Mouse (Mus musculus) lung, postnatal 14 days (tissue): ENCODE measurements at regions not wholly inside any gene's neighbourhood (a gene's known extent, or its start where the extent isn't known, plus 50 kb on each side); places are given as distances from the start of the nearest gene placed in this dataset.

Experiments used
- DNase-seq: peaks from one replicate; pipeline ENCODE4 v3.0.0; 2021

DNA sequence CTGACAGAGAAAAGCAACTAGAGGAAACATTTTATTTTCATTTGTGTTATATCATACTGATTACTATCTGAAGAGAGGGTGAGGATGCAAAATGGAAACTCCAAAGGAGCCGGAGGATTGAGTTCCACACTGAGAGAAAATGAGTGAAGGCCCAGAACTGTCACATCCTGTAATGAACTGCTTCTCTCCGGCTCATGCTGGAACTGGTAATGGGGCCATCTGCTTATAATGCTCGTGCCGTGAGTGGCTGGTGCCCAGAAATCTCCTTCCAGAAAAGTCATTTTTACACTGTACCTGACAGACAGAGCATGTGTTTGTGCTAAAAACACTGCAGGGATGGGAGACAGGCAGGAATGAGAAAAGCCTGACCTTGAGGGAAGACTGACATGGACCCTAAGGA lies 483.5 kb upstream of the Pkdcc start:
- no peak for DNase-seq

DNA sequence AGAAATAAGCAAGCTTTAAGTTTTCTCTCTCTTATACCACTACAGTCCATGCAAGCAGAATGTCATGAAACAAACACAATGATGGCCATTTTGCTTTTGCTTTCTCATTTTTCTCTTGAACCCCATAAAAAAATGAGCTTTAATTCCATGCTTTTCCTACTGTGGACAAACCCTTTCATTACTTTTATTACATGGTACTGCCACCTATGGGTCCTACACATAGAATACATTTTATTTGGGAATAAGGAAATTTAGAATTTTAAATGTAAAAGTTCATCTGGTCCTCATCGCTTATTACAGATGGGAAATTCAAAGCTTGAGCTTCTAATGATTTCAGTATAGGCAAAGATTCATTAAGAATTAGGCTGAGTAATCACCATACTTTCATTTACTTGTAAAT lies 472.6 kb upstream of the Pkdcc start:
- no peak for DNase-seq

- DNase-seq: no peak
Measured at GRCm38 (mm10) chr17:82757400-82757799, 457.7 kb upstream of the Pkdcc start.

- no peak for DNase-seq
Measured at GRCm38 (mm10) chr17:82779096-82779495, 436.0 kb upstream of the Pkdcc start.

DNA sequence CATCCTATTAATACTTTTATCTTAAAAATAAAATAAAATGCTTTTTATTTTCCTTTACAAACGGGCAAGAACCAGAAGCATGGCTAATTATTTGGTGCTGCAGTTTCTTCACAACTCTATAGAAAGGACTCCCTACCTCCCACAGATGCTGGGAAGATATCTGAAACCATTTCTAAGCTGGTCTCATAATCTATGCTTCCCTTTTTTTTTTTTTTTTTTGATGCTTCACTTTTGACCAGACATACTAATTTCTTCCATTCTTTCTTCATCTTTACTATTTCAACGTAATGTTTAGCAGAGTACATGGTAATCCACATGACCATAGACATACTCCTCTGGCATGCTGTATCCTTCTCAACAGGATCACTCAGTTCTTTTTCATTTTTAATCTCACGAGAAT lies 393.0 kb upstream of the Pkdcc start:
- no peak for DNase-seq

- DNase-seq: no peak
Measured at GRCm38 (mm10) chr17:82824057-82824456, 391.0 kb upstream of the Pkdcc start.

DNA sequence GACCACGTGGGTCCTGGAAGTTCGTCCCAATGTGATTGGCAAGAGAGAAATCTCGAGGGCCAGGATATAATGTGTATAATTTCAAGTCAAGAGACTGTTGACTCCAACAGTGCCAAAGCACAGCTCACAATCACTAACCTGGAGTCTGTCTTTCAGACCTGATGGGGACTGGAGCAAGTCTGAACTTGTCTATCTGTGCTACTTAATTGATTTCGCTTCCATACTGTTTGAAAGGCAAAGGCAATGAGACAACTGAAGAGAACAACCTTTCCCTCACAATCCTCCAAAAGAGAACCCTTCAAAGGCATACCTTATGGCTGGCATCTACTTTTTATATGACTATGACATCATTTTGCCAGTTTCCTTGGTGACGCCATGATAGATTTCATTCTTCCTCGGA lies 390.5 kb upstream of the Pkdcc start:
- no peak for DNase-seq

GRCm38 (mm10) chr17:82827170-82827569 lies 387.9 kb upstream of the Pkdcc start:
- no peak for DNase-seq

DNA sequence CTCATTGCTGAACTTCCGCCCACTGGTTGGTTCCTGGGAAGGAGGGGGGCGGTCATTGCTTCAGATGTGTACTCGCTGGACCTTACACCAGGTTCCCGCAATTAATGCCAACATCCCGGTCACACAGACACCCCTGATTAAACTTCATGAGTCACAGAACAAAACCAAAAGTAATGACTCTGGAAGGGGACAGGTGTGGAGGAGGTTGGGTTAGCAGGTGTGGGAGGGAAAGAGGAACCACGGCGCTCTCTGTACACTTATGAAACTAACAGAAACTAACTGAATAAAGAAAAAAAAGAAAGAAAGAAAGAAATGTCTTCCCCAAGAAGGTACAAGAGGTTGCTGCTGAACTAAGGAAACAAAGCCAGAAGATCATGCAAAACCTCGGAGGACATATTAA lies 387.3 kb upstream of the Pkdcc start:
- no peak for DNase-seq

DNA sequence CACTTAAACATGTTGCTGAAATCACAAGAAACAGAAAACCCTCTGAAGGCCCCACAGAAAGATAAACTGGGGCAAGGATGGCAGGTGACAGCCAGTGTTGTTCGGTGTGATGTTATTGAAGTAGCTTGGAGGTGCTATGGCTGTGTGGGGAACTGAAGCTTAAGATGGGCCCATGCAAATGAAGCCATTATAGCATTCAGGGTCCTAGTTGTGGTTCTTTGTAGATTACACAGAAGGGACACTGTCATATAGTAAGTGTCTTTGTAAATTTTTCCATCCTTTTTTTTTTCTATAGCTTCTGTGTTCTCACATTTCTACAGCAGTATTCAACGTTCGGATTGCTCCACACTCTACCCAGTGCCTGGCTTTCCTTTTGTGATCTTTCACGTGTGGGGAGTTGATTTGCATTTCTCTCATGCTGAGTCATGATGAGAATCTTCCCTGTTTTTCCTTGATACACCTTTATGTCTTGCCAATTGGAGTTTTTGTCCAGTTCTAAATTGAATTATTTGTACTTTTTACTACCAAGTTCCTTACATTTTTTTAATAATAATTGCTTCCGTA lies 386.6 kb upstream of the Pkdcc start:
- no peak for DNase-seq

DNA sequence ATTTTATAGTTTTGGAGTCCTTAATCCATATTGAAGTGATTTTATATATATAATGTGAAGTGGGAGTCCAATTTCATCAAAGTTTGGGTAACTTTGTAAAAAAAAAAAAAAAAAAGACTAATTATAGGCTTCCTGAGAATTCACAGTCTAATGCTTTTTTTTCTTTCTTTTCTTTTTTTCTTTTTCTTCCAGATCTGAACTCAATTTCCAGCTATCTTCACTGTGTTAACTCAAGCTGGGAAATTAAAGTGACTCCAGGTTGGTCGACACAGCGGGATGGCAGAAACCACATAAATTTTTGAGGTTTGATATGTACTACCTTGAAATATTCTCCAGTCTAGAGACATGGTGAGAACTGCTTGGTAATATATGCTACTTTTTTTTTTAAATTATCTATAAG lies 385.7 kb upstream of the Pkdcc start:
- DNase-seq: no peak

- DNase-seq: no peak
Measured at GRCm38 (mm10) chr17:82834177-82834576, 380.9 kb upstream of the Pkdcc start.

- DNase-seq: no peak
Measured at GRCm38 (mm10) chr17:82836115-82836514, 379.0 kb upstream of the Pkdcc start.

GRCm38 (mm10) chr17:82846776-82847494 lies 368.2 kb upstream of the Pkdcc start:
- no peak for DNase-seq

DNA sequence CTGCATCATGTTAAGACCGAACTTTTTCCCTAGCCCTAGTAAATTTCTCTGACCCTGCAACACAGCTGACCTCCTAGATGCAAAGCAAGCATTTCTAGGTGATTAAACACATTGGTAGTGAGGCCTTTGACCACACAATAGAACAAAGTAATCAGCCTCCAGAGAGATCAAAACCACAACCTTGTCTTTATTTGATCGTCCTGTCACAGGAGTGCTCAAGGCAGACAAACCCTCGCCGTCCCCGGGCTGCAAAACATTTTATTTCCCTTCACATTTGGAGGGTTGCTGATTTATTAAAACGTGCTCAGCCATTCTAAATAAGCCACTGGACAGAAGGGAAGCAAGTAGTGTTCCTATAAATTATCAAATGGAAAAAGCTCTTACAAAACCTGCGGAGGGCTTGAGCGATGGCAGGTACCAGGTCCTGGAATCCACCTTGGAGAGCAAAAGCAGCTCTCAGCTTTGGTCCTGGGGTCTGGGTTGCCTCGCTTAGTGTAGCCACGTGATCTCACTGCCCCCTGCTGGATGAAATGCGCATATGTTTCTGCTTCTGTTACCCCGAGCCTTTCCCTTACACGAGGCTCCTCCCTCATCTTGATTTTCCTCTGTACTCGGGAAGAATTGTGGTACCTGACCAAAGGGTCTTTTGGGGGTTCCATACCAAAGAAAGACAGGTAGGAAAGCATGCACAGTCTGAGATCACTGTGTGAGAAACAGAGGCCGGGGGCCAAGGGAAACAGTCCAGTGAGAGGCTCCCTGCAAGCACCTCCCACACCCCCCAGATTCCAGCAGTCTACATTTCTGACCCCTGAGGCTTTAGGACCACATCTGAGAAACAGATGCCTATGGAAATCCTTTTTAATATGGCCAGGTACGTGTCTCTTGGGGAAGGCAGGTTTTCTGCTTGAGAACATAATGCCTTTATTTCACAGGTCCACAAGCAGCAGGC lies 357.6 kb upstream of the Pkdcc start:
- peak; percentile 74 for DNase-seq

- no peak for DNase-seq
Measured at GRCm38 (mm10) chr17:82860391-82860790, 354.7 kb upstream of the Pkdcc start.

DNA sequence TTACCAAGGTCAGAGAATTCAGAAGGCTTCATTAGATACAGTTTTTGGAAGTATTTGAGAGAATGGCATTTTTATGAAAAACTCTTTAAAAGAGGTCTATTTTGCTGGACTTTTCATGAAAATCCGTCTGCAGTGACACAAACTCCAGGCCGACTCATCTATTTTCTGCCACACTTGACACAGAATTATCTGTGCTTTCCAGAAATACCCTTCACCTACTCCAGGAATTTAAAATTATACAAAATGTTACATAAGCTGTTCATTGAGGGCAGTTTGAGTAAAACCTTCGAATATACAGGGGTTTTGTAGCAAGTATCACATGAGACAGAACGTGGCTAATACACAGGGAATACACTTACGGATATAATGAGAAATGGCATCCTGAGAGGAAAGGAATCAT lies 354.1 kb upstream of the Pkdcc start:
- DNase-seq: no peak

GRCm38 (mm10) chr17:82877131-82877530 lies 338.0 kb upstream of the Pkdcc start:
- no peak for DNase-seq

DNA sequence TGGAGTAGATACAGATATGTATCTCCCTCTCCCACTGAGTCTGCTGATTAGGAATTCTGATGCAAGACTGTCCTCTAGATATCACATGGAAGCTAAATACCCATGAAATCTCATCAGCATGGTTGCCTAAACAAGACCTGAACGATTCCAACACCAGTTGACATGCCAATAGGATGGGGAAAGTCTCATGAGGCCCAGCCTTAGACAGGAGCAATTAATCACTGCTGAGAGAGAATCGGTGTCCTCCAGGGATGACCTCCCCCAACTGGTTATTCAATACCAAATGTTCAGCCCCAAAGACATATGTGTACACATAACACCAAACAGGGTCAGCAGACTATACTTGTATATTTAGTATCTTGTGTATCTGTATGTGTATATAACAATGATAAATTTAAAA lies 314.5 kb upstream of the Pkdcc start:
- DNase-seq: no peak

- DNase-seq: no peak
Measured at GRCm38 (mm10) chr17:82901098-82901891, 313.8 kb upstream of the Pkdcc start.

DNA sequence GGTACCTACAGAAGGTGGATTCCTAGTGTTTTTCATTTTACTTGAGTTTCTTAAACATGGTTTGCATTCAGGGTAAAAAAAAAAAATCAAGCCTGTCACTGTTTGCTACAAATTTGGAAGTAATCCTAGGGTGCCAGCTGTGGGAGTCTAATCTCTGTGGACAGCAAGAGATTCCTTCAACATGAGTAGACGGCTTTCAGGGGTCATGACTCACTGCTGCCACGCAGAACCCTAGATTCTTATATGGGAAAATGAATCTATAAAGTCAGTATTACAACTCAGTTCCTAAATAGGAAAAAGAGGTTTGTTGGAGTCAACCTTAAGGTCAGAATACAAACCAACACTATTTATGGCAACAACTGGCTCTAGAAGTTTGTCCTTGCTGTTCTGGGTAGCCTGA lies 310.1 kb upstream of the Pkdcc start:
- no peak for DNase-seq

GRCm38 (mm10) chr17:82905483-82905882 lies 309.6 kb upstream of the Pkdcc start:
- DNase-seq: no peak

DNA sequence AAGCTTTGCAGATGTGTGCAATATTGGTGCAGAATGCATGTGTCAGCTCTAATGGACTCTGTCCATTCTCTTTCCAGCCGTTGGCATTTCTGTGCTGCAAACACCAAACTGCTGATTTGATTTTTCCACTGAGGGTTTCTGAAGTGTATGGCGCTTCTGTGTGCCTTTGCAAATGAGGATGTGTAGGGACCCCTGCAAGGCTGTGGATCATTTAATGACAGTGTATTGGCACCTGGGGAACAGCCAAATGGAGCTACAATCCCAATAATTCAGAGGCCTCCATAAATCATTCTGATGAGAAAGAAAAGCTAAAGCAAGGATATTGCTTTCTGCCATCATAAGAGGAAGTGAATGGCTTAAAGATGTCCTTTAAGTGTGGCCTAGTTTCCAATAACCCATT lies 305.9 kb upstream of the Pkdcc start:
- DNase-seq: no peak
